Comparison of ENCODE assay signal across 10 mouse cellular contexts in the genomic region with DNA sequence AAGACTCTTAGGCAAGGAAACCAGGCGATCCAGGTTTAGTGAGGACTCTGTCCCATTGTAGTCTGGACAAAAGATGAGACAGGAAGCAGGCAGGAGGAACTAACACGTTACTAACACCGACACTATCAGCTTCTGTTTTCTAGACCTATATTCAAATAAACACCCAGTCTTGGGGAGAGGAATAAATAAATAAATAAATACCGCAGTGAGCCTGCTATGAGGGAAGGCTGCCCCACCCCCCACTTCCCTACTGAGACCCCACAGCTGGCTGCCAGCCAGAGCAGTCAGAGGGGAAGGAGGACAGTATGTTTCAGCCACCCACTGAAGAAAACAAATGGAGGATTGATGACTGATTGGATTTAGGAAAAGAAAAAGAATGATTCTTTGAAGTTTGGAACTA. TPM values are rescaled to one million over a fixed set of nuclear protein-coding genes. Genes with fewer than 3 reads are reported as not detected.
DNase-seq lines count a peak whose midpoint lies in the region.
"Had no signal": no experiment of that assay in that cellular context is flagged by ENCODE, and none has a peak within 500 bp of the region (broad histone marks: within the 10 kb centered on the region; RNA-seq: fewer than 3 reads in every experiment).

No protein-coding gene starts in this region.

- peaks cover 15% of the 10 kb centered on the region for H3K4me1 ChIP-seq in brown adipose tissue, adult 24 weeks (ENCODE audit: control insufficient read depth, insufficient read depth, insufficient read length, low read length)

- intact Hi-C loops in left cerebral cortex, postnatal 4 days (cut with DNase I) = no loop called here
- intact Hi-C loops in left cerebral cortex, postnatal 36 days (cut with DNase I) = no loop called here

- H3K27ac ChIP-seq in brown adipose tissue, adult 24 weeks (replicated peaks; ENCODE audit: low read depth, low read length) = 0 out of 2 replicates have a peak overlapping the region, but pooled peaks have one; percentile 27
- H3K27ac ChIP-seq: embryonic facial prominence, embryonic 12.5 days; hindbrain, embryonic 10.5 days had no signal

- no peak overlapping the region for H3K4me3 ChIP-seq in brown adipose tissue, adult 24 weeks (ENCODE audit: insufficient read depth, low read depth, low read length)
- H3K4me3 ChIP-seq: embryonic facial prominence, embryonic 12.5 days; hindbrain, embryonic 10.5 days had no signal

- DNase-seq in cerebellum, postnatal 10 days = peak; percentile 28 to 41
- no peak for DNase-seq in cerebellum, postnatal 36 days
- peak; percentile 31 for DNase-seq in left cerebral cortex, postnatal 4 days
- DNase-seq in left cerebral cortex, postnatal 36 days (ENCODE audit: low spot score in 2 of 2) = no peak
- DNase-seq in lung, postnatal 10 days = peak; percentile 73
- no peak for DNase-seq in layer of hippocampus, postnatal 25 days (ENCODE audit: extremely low spot score in 1 of 2, low spot score in 1 of 2)
- no peak for DNase-seq in adrenal gland, adult 8-10 months

RNA-seq across cellular contexts. Expression of a gene that starts 9.2 kb away (rescaled TPM):
- total RNA-seq in left cerebral cortex, postnatal 4 days (2021) = 10 to 100 TPM; 46.6 to 46.9 TPM
- total RNA-seq in left cerebral cortex, postnatal 36 days (2021) = 10 to 100 TPM; 61.7 to 75.4 TPM
- polyA plus RNA-seq in brown adipose tissue, adult 24 weeks (2012; ENCODE audit: insufficient read depth, insufficient read length, missing spikeins) = 1.7 and 2.0 TPM in 2 replicates
- 10 to 100 TPM; 28.1 to 30.9 TPM for total RNA-seq in layer of hippocampus, postnatal 25 days (2021)
- 10 to 100 TPM; 10.9 to 15.1 (median 13.8) TPM for total RNA-seq in adrenal gland, adult 8-10 months (2022)

Comparison
In these comparisons a context has a peak if more than half of its experiments do, and no peak if none do; other contexts are left out.
1. DNase-seq: peak in cerebellum, postnatal 10 days (2 of 2), left cerebral cortex, postnatal 4 days (single experiment) and lung, postnatal 10 days (single experiment); none in cerebellum, postnatal 36 days (0 of 2), left cerebral cortex, postnatal 36 days (0 of 2), layer of hippocampus, postnatal 25 days (0 of 2) and adrenal gland, adult 8-10 months (single experiment).